Mouse (Mus musculus) neural tube, embryonic 10.5 days (tissue): Measurements from ENCODE around the gene Dner.
"Not testable (repeated sequence)": the region's sequence is repeated elsewhere in the genome, so short reads cannot be mapped to it uniquely, and the experiment has no call there.

Experiments used
- DNase-seq: peaks from one replicate; pipeline ENCODE4 v3.0.0-alpha.2; 2017; ENCODE audit warnings: low spot score; ENCODE audit errors: extremely low spot score

The Dner gene

GRCm38 (mm10) chr1:84399671-84400070, 296.4 kb downstream of the Dner start:
- DNase-seq: no peak

GRCm38 (mm10) chr1:84399118-84399517, 296.9 kb downstream of the Dner start:
- no peak for DNase-seq

GRCm38 (mm10) chr1:84396787-84397186, 299.2 kb downstream of the Dner start:
- no peak for DNase-seq

GRCm38 (mm10) chr1:84395928-84396327, 300.1 kb downstream of the Dner start:
- no peak for DNase-seq

GRCm38 (mm10) chr1:84390961-84391360, 305.1 kb downstream of the Dner start:
- no peak for DNase-seq

- DNase-seq: no peak
These were observed 308.4 kb downstream of the Dner start for GRCm38 (mm10) chr1:84387616-84388015.

- no peak for DNase-seq
These were observed 309.4 kb downstream of the Dner start for GRCm38 (mm10) chr1:84386481-84387146.

GRCm38 (mm10) chr1:84382709-84383108, 313.3 kb downstream of the Dner start:
- no peak for DNase-seq

GRCm38 (mm10) chr1:84382064-84382463, 314.0 kb downstream of the Dner start:
- no peak for DNase-seq

GRCm38 (mm10) chr1:84380895-84381294, 315.1 kb downstream of the Dner start:
- no peak for DNase-seq

GRCm38 (mm10) chr1:84367733-84368132, 328.3 kb downstream of the Dner start:
- no peak for DNase-seq

GRCm38 (mm10) chr1:84366553-84366952, 329.5 kb downstream of the Dner start:
- DNase-seq: no peak

GRCm38 (mm10) chr1:84363967-84364366, 332.1 kb downstream of the Dner start, which contains the start of gene Pid1:
Gene Pid1 (minus strand): TSS chr1:84364180.
- no peak for DNase-seq

GRCm38 (mm10) chr1:84362709-84363617, 333.1 kb downstream of the Dner start:
- DNase-seq: no peak

- DNase-seq: no peak
These were observed 333.8 kb downstream of the Dner start for GRCm38 (mm10) chr1:84362209-84362608.

- DNase-seq: no peak
These were observed 334.6 kb downstream of the Dner start for GRCm38 (mm10) chr1:84361389-84361788.

- no peak for DNase-seq
These were observed 336.2 kb downstream of the Dner start for GRCm38 (mm10) chr1:84359611-84360500.

- DNase-seq: no peak
These were observed 338.8 kb downstream of the Dner start for GRCm38 (mm10) chr1:84357216-84357615.

- no peak for DNase-seq
These were observed 345.8 kb downstream of the Dner start for GRCm38 (mm10) chr1:84350262-84350661.

GRCm38 (mm10) chr1:84347796-84348476, 348.1 kb downstream of the Dner start:
- no peak for DNase-seq

GRCm38 (mm10) chr1:84332797-84333196, 363.2 kb downstream of the Dner start:
- DNase-seq: not testable (repeated sequence)
